Mouse (Mus musculus) olfactory bulb, adult 2 months (tissue): ENCODE results near the gene Olfr314. TPM values are rescaled to one million over a fixed set of nuclear protein-coding genes. Genes with fewer than 3 reads are reported as not detected.
"Not testable (repeated sequence)": the region's sequence is repeated elsewhere in the genome, so short reads cannot be mapped to it uniquely, and the experiment has no call there.

ENCODE experiments used
- H3K27ac ChIP-seq: fragments of 200-500 bp; 2 replicates; pipeline ENCODE4 v1.5.1; 2012; ENCODE audit warnings: low read depth, low read length; ENCODE audit not compliant: insufficient read depth
- H3K4me1 ChIP-seq: fragments of 200-500 bp; 2 replicates; pipeline ENCODE4 v1.6.1; 2012; ENCODE audit warnings: low read length; ENCODE audit not compliant: control insufficient read depth, insufficient read depth
- H3K4me3 ChIP-seq: fragments of 200-500 bp; 2 replicates; pipeline ENCODE4 v1.5.1; 2012; ENCODE audit warnings: mild to moderate bottlenecking, low read depth, low read length, moderate library complexity; ENCODE audit not compliant: insufficient read depth
- CTCF ChIP-seq: fragments of 200-500 bp; IDR thresholded peaks from 2 replicates; pipeline ENCODE4 v1.5.1; 2012; ENCODE audit warnings: low read depth, mild to moderate bottlenecking, low read length, moderate library complexity; ENCODE audit not compliant: insufficient read depth
- POLR2A ChIP-seq: fragments of 200-500 bp; IDR thresholded peaks from 2 replicates; pipeline ENCODE4 v1.6.1; 2012; ENCODE audit warnings: mild to moderate bottlenecking, low read depth, low read length, moderate library complexity; ENCODE audit not compliant: insufficient read depth
- WGBS: fragments of 180-500 bp; shearing (Covaris S2); methylation state at CpG from one replicate; pipeline ENCODE4 v1.1.7; 2018; 5-methylcytosine and 5-hydroxymethylcytosine counted together
- polyA plus RNA-seq: library from polyadenylated mRNA; stranded (reverse); fragments of >200 nt; gene quantifications from 2 replicates; pipeline ENCODE4 v1.2.4, GENCODE M21; 2012; ENCODE audit warnings: low replicate concordance; ENCODE audit not compliant: missing spikeins, insufficient read depth, insufficient read length

Olfr314 gene
- not detected in 2 replicates for polyA plus RNA-seq

- no peaks in the 10 kb centered on the region for H3K4me1 ChIP-seq
- 82% methylated on average over 6 of the region's 6 CpGs for WGBS
- H3K4me3 ChIP-seq: no peak within 1 kb of the TSS
- no peak within 1 kb of the TSS for H3K27ac ChIP-seq
- TF ChIP-seq CTCF (no peak), POLR2A (no peak)
Observed at GRCm38 (mm10) chr11:58782480-58783089, at the start of gene Olfr314. Olfr314 (plus strand) TSS chr11:58782952.

- TF ChIP-seq POLR2A (no peak), CTCF (no peak)
- Histone ChIP-seq H3K4me3 (no peak overlapping the region), H3K27ac (no peak overlapping the region), H3K4me1 (no peaks in the 10 kb centered on the region)
- WGBS: 22% methylated on average over 3 of the region's 3 CpGs
Observed at GRCm38 (mm10) chr11:58733372-58733771, 49.4 kb upstream of the Olfr314 start.

GRCm38 (mm10) chr11:58738792-58739262, 43.9 kb upstream of the Olfr314 start, which contains the start of gene Olfr317:
Olfr317 (minus strand) TSS chr11:58739212.
- H3K27ac ChIP-seq: no peak within 1 kb of the TSS
- no peak within 1 kb of the TSS for H3K4me3 ChIP-seq
- no peaks in the 10 kb centered on the region for H3K4me1 ChIP-seq
- TF ChIP-seq POLR2A (no peak), CTCF (no peak)
- WGBS: 82% methylated on average over 4 of the region's 4 CpGs

GRCm38 (mm10) chr11:58751096-58751495, 31.7 kb upstream of the Olfr314 start:
- H3K4me1 ChIP-seq, H3K4me3 ChIP-seq, H3K27ac ChIP-seq: not testable (repeated sequence)
- WGBS: 72% methylated on average over 18 of the region's 18 CpGs

GRCm38 (mm10) chr11:58752434-58752833, 30.3 kb upstream of the Olfr314 start, which contains the start of gene Olfr316:
Olfr316 (plus strand) TSS chr11:58752734.
- WGBS: 92% methylated on average over 2 of the region's 2 CpGs
- Histone ChIP-seq H3K4me3 (no peak within 1 kb of the TSS), H3K4me1 (no peaks in the 10 kb centered on the region), H3K27ac (no peak within 1 kb of the TSS)
- TF ChIP-seq CTCF (no peak), POLR2A (no peak)

GRCm38 (mm10) chr11:58772888-58773287, 9.9 kb upstream of the Olfr314 start, which contains the start of gene Olfr315:
Olfr315 (plus strand) TSS chr11:58773188.
- Histone ChIP-seq H3K4me1 (no peaks in the 10 kb centered on the region), H3K4me3 (no peak within 1 kb of the TSS), H3K27ac (no peak within 1 kb of the TSS)
- TF ChIP-seq CTCF (no peak), POLR2A (no peak)

GRCm38 (mm10) chr11:58784182-58784581, 1.4 kb downstream of the Olfr314 start:
- H3K4me1 ChIP-seq: no peaks in the 10 kb centered on the region; the same call in 1 of the 2 replicates
- 88% methylated on average over 2 of the region's 2 CpGs for WGBS

GRCm38 (mm10) chr11:58787651-58788050, 4.9 kb downstream of the Olfr314 start:
- 79% methylated on average over 10 of the region's 10 CpGs for WGBS

More at GRCm38 (mm10) chr11:58784182-58784581, 1.4 kb downstream of the Olfr314 start:
- H3K4me3 ChIP-seq: no peak overlapping the region
- no peak overlapping the region for H3K27ac ChIP-seq
- no peak for TF ChIP-seq CTCF

GRCm38 (mm10) chr11:58788346-58788745, 5.6 kb downstream of the Olfr314 start:
- TF ChIP-seq POLR2A (no peak), CTCF (no peak)
- 90% methylated on average over 8 of the region's 8 CpGs for WGBS

More at GRCm38 (mm10) chr11:58787651-58788050, 4.9 kb downstream of the Olfr314 start:
- Histone ChIP-seq H3K27ac (no peak overlapping the region), H3K4me3 (no peak overlapping the region), H3K4me1 (peaks cover 2% of the 10 kb centered on the region; the same call in 1 of the 2 replicates)
- TF ChIP-seq POLR2A (no peak), CTCF (no peak)

More at GRCm38 (mm10) chr11:58788346-58788745, 5.6 kb downstream of the Olfr314 start:
- H3K4me1 ChIP-seq: peaks cover 2% of the 10 kb centered on the region; the same call in 1 of the 2 replicates
- no peak overlapping the region for H3K4me3 ChIP-seq
- H3K27ac ChIP-seq: no peak overlapping the region
